Mouse (Mus musculus) brain, embryonic 18.5 days (tissue): ENCODE results near the gene Strn.
A peak's percentile ranks its signal among the peaks of the same experiment; 100 is the strongest.

ENCODE experiments used
- DNase-seq: peaks from one replicate; pipeline ENCODE4 v3.0.0-alpha.2; 2012; ENCODE audit warnings: low read depth, low spot score

Strn gene

GRCm38 (mm10) chr17:78618164-78618693, 118.8 kb downstream of the Strn start:
- DNase-seq: no peak

GRCm38 (mm10) chr17:78615096-78615495, 121.9 kb downstream of the Strn start:
- DNase-seq: no peak

- DNase-seq: no peak
Observed at GRCm38 (mm10) chr17:78614481-78614880, 122.5 kb downstream of the Strn start.

GRCm38 (mm10) chr17:78611117-78611516, 125.9 kb downstream of the Strn start:
- DNase-seq: no peak

- DNase-seq: no peak
Observed at GRCm38 (mm10) chr17:78609191-78609855, 127.7 kb downstream of the Strn start.

GRCm38 (mm10) chr17:78608716-78609115, 128.3 kb downstream of the Strn start:
- no peak for DNase-seq

DNA sequence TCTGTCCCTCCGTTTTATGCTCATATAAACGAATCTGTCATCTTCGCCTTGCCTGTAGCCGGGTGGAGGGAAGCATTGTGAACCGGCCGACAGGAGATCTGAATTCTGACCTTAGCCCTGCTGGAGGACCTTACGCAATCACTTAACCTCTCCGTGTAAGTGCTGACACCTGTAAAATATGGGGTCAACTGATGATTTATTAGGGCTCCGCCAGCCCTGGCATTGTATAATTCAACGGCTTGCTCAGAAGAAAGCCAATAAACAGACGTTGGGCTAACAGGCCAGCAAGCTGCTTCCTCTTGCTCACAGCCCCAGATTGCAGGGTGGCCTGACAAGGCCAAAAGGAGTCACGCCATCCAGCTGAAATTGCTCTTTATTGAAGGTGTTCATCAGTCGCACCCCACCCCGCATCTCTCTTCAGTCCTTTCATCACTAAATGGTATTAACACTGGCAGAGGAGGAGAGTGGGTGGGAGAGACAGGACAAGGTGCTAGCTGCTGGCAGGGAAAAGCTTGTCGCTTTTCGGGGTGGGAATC, 128.8 kb downstream of the Strn start:
- DNase-seq: no peak

DNA sequence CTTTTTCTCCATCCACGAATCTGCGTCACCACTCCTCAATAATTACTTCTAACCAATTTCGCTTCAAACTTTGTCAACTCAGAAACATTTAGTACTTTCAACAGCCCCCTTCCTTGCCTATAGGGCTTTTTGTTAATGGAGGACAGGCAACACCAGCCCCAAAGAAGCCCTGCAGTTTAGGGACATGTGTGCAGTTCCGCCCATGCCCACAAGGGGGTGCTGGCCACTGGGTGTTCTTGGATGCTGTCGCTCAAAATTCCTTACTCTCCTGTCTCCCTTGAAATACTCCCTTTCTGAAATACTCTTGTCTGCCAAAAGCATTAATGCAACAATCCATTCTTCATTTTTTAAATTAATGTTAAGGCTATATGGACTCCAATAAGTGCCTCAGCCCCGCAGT, 132.6 kb downstream of the Strn start:
- no peak for DNase-seq

GRCm38 (mm10) chr17:78603872-78604271, 133.1 kb downstream of the Strn start:
- DNase-seq: peak; percentile 57

DNA sequence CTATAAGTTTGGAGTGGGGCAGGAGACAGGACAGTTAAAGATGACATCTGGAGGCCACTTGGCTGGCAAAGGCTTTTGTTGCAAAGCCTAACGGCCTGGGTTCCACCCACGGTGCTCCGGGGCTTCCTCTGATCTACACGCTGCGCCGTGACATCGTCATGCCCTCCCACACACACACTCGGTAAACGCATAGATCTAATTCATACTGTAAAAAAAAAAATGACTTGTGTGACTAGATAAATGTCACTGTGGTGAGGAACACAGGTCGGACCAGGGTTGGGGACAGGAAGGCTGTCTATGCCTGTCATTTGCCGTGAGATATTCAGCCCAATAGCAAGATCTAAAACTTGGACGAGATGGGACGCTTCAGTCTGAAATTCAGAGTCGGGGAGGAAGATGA, 134.7 kb downstream of the Strn start:
- no peak for DNase-seq

DNA sequence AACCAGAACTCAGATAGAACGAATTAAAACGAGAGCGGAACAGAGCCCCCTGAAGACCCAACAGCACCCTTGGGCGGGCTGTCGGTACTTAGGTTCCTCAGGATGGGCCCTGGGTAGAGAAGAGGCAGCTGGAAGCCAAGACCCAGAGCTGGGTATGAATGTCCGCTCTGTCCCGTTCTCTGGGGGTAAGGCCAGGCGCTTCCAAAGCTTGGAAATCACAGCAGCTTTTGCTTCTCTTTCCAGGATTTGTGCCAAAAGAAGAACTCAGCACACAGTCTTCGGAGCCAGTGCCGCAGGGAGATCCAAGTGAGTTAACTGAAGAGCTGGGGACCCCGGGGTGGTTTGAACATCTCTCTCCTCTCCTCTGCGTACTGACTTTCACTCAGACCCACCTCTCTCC, 135.4 kb downstream of the Strn start:
- DNase-seq: no peak

DNA sequence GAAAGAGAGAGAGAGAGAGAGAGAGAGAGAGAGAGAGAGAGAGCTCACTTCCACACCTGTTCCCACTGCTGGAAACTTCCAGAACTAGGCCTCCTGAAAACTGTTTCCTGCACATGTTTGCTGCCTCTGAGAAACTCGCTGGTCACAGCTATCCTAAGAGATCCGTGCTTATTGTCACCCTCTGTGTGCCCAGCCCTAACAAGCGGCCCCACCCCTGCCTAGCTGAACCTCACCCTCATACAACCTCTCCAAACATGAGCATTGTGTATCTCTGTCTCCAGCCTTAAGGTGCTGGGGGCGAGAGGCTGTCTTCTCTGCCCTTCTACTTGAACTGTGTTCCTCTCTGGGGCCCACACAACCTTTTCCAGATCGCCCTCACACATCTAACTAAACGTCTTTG, 136.0 kb downstream of the Strn start:
- DNase-seq: no peak
